Mouse (Mus musculus): ENCODE results near the gene Bfar.

DNA sequence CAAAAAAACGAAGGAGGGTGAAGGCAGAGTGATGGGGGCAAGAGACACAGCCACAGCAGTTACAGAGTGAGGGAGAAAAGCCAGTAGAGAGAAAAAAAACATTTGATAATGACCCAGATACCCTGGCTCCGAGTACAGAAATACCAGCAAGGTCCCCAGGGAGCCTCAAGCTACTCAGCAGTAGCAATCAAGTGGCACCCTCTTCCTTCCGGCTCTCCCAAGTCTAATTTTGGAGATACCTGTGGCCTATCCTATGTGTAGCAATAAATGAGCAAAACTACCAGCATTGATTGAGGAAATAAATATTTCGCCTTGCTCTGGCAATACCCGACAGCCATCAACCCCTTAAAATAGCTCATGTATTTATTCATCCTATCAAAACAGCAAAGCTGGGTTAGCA lies 32.1 kb upstream of the Bfar start:
- TF ChIP-seq MAX (IDR thresholded peaks at IDR 0.05; ENCODE audit: low read depth) (no peak), POLR2A (IDR thresholded peaks at IDR 0.05; ENCODE audit: insufficient read length, low read depth) (no peak), USF1 (IDR thresholded peaks at IDR 0.05; ENCODE audit: low read depth) (no peak), POLR2AphosphoS2 (IDR thresholded peaks at IDR 0.05; ENCODE audit: insufficient read length, low read depth) (no peak), TCF12 (IDR thresholded peaks at IDR 0.05; ENCODE audit: insufficient read depth, poor library complexity, severe bottlenecking) (no peak), E2F4 (IDR thresholded peaks at IDR 0.05; ENCODE audit: insufficient read depth) (no peak)
